Comparison of ENCODE assay signal across 26 mouse cellular contexts in genomic region chr19:42271182-42271581, GRCm38 (mm10). TPM values are rescaled to one million over a fixed set of nuclear protein-coding genes. Genes with fewer than 3 reads are reported as not detected.
"Had no signal": no experiment of that assay in that cellular context is flagged by ENCODE, and none has a peak within 500 bp of the region (broad histone marks: within the 10 kb centered on the region; RNA-seq: fewer than 3 reads in every experiment).

No protein-coding gene starts in this region.

- DNase-seq: gastrocnemius, postnatal 14 days; gastrocnemius, postnatal 36 days; heart, adult 18-20 months; heart, postnatal 10 days; kidney, adult 11 months; kidney, adult 2 months; kidney, adult 9 months; kidney, postnatal 14 days; kidney, postnatal 36 days; layer of hippocampus, adult 9-11 months; layer of hippocampus, postnatal 36 days; liver; liver, embryonic 13.5 days had no signal

- ATAC-seq: hindbrain, postnatal 0 days; intestine, embryonic 16.5 days had no signal

- H3K9me3 ChIP-seq: heart, embryonic 10.5 days; heart, embryonic 12.5 days; hindbrain, embryonic 10.5 days; hindbrain, embryonic 13.5 days; hindbrain, embryonic 15.5 days; kidney, embryonic 15.5 days; limb, embryonic 10.5 days; limb, embryonic 12.5 days; liver, embryonic 13.5 days; liver, embryonic 15.5 days had no signal

- H3K9ac ChIP-seq: heart, embryonic 12.5 days; hindbrain, embryonic 13.5 days; hindbrain, embryonic 15.5 days; kidney, embryonic 15.5 days; limb, embryonic 12.5 days; liver, embryonic 13.5 days; liver, embryonic 15.5 days had no signal

- H3K4me3 ChIP-seq: heart, embryonic 10.5 days; heart, embryonic 12.5 days; hindbrain, embryonic 10.5 days; hindbrain, embryonic 13.5 days; hindbrain, embryonic 15.5 days; kidney, embryonic 15.5 days; limb, embryonic 10.5 days; limb, embryonic 12.5 days; liver, embryonic 13.5 days; liver, embryonic 15.5 days had no signal

- H3K4me2 ChIP-seq: heart, embryonic 12.5 days; hindbrain, embryonic 13.5 days; hindbrain, embryonic 15.5 days; kidney, embryonic 15.5 days; limb, embryonic 12.5 days; liver, embryonic 11.5 days; liver, embryonic 13.5 days; liver, embryonic 15.5 days had no signal

- H3K27me3 ChIP-seq: hindbrain, embryonic 15.5 days had no signal

- H3K27ac ChIP-seq: heart, embryonic 10.5 days; hindbrain, embryonic 10.5 days; hindbrain, embryonic 13.5 days; hindbrain, embryonic 15.5 days; hindbrain, postnatal 0 days; kidney, embryonic 15.5 days; kidney, postnatal 0 days; limb, embryonic 10.5 days; limb, embryonic 12.5 days; liver, embryonic 13.5 days; liver, embryonic 15.5 days had no signal

- H3K36me3 ChIP-seq: heart, embryonic 10.5 days; heart, embryonic 12.5 days; hindbrain, embryonic 10.5 days; kidney, embryonic 15.5 days; limb, embryonic 10.5 days; limb, embryonic 12.5 days; liver, embryonic 13.5 days; liver, embryonic 15.5 days had no signal

- H3K4me1 ChIP-seq: heart, embryonic 12.5 days; liver, embryonic 13.5 days; liver, embryonic 15.5 days had no signal

RNA-seq across cellular contexts. Expression of gene Golga7b, which starts 23.8 kb away (rescaled TPM):
- polyA plus RNA-seq: kidney, postnatal 0 days; limb, embryonic 10.5 days; liver, embryonic 11.5 days; liver, embryonic 15.5 days had no signal
